Mouse (Mus musculus) liver, adult 2 months (tissue): ENCODE results near the gene Relt. TPM values are rescaled to one million over a fixed set of nuclear protein-coding genes. Genes with fewer than 3 reads are reported as not detected.

Experiments
- DNase-seq: peaks from one replicate; pipeline ENCODE4 v3.0.0-alpha.2; 2011; ENCODE audit warnings: low read depth, low spot score; ENCODE audit errors: extremely low read depth
- H3K27ac ChIP-seq: fragments of 200-500 bp; replicated peaks from 2 replicates; pipeline ENCODE4 v1.5.1; 2012; ENCODE audit warnings: low read depth, mild to moderate bottlenecking, control low read depth, inconsistent platforms, low read length; ENCODE audit not compliant: insufficient read depth
- H3K27me3 ChIP-seq: fragments of 200-500 bp; 2 replicates; pipeline ENCODE4 v1.6.1; 2012; ENCODE audit warnings: mild to moderate bottlenecking, moderate library complexity, low read length, inconsistent platforms; ENCODE audit not compliant: control insufficient read depth, insufficient read depth
- H3K36me3 ChIP-seq: fragments of 200-500 bp; 2 replicates; pipeline ENCODE4 v1.6.1; 2012; ENCODE audit warnings: low read length, inconsistent platforms; ENCODE audit not compliant: control insufficient read depth, insufficient read depth
- H3K4me1 ChIP-seq: fragments of 200-500 bp; 2 replicates; pipeline ENCODE4 v1.6.1; 2011; ENCODE audit warnings: low read length; ENCODE audit not compliant: control insufficient read depth, insufficient read depth
- H3K4me3 ChIP-seq: fragments of 200-500 bp; 2 replicates; pipeline ENCODE4 v1.5.1; 2011; ENCODE audit warnings: low read depth, mild to moderate bottlenecking, control low read depth, low read length, moderate library complexity; ENCODE audit not compliant: insufficient read depth
- H3K79me2 ChIP-seq: fragments of 200-500 bp; 2 replicates; pipeline ENCODE4 v1.6.1; 2012; ENCODE audit warnings: inconsistent platforms, mild to moderate bottlenecking, low read length, moderate library complexity; ENCODE audit not compliant: control insufficient read depth, insufficient read depth
- H3K9ac ChIP-seq: fragments of 200-500 bp; 2 replicates; pipeline ENCODE4 v1.6.1; 2012; ENCODE audit warnings: low read depth, mild to moderate bottlenecking, control low read depth, inconsistent platforms, low read length
- CTCF ChIP-seq: fragments of 200-500 bp; IDR thresholded peaks from 2 replicates; pipeline ENCODE4 v1.5.1; 2011; ENCODE audit warnings: low read depth, low read length, control low read depth
- POLR2A ChIP-seq: fragments of 200-500 bp; IDR thresholded peaks from 2 replicates; pipeline ENCODE4 v1.6.1; 2011; ENCODE audit warnings: low read length, control low read depth; ENCODE audit not compliant: insufficient read depth; ENCODE audit errors: extremely low read depth
- WGBS: fragments of 180-500 bp; shearing (Covaris S2); methylation state at CpG from one replicate; pipeline ENCODE4 v1.1.7; 2018; 5-methylcytosine and 5-hydroxymethylcytosine counted together
- polyA plus RNA-seq: library from polyadenylated mRNA; depleted of rRNA; stranded (reverse); fragments of >200 nt; gene quantifications from 2 replicates; pipeline ENCODE4 v1.2.3, GENCODE M21; 2012
- total RNA-seq: library from RNA; depleted of rRNA; stranded (reverse); fragments of >200 nt; gene quantifications from 2 replicates; pipeline ENCODE4 v1.2.3, GENCODE M21; 2014

Gene Relt
- total and polyA plus RNA-seq, 2 experiments, result 0.37 to 1.0 TPM

DNA sequence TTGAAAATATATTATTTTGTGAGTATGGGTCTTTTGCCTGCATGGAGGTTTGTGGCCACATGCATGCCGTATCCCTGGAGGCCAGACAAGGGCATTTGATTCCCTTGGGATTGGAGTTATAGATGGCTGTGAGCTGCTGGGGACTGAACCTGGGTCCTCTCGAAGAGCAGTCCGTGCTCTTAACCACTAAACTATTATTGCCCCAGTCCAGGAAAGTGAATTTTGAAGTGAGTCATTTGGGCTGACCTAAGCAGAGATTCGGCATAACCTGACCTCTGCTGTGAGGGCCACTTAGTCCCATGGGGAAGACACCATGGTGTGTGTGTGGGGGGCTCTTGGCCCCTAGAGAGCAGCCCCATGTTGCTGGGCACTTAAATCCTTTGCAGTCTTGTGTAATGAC, 8.1 kb upstream of the Relt start:
- WGBS, result 79% methylated on average over 4 of the region's 4 CpGs
- peaks cover 6% of the 10 kb centered on the region; the same call in 1 of the 2 replicates for H3K4me1 ChIP-seq
- DNase-seq, result no peak
- H3K27ac ChIP-seq, result no peak overlapping the region
- no peaks in the 10 kb centered on the region for H3K79me2 ChIP-seq
- no peaks in the 10 kb centered on the region for H3K27me3 ChIP-seq
- TF ChIP-seq CTCF (no peak), POLR2A (no peak)
- no peaks in the 10 kb centered on the region for H3K36me3 ChIP-seq
- H3K4me3 ChIP-seq, result no peak overlapping the region
- H3K9ac ChIP-seq, result no peak overlapping the region

DNA sequence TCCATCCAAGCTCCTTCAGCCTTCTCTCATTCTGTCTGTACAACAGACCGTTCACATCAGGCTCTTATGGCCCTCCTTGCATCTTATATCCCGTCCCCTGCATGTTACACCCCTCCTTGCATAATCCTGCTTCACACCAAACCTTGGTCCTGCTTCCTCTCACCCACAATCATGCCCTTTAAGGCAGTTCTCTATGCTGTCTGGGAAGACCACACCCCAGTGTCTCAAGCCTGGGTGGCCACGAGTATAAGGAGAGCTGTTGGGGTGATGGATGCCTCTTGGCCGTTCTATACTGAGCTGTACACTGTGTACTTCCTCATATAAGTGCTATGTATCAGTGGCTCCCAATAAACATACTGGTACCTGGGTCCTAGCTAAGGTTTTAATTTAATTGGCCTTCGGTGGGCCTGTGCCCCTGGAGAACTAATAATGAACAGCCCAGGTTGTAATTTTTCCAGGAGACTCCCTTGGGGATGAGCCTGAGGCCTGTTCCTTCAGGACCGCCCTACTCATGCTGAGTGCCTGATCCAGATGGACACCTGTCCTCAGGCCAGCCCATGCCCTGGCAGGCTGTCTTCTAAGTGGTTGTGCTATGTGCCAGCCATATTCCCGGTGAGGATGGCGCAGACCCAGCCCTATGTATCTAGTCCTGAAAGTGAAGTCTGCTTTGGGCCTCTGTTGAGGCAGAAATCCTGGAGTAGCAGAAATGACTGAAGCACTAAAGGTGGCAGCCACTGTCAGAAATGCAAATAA, 6.8 kb upstream of the Relt start:
- Histone ChIP-seq H3K36me3 (no peaks in the 10 kb centered on the region), H3K4me3 (no peak overlapping the region), H3K27me3 (no peaks in the 10 kb centered on the region), H3K27ac (no peak overlapping the region), H3K79me2 (no peaks in the 10 kb centered on the region), H3K9ac (no peak overlapping the region), H3K4me1 (peaks cover 2% of the 10 kb centered on the region; the same call in 1 of the 2 replicates)
- DNase-seq, result no peak
- WGBS, result 92% methylated on average over 8 of the region's 8 CpGs
- no peak for TF ChIP-seq CTCF
- TF ChIP-seq POLR2A, result no peak

- Histone ChIP-seq H3K4me1 (peaks cover 2% of the 10 kb centered on the region; the same call in 1 of the 2 replicates), H3K36me3 (no peaks in the 10 kb centered on the region), H3K79me2 (no peaks in the 10 kb centered on the region), H3K27ac (no peak overlapping the region), H3K9ac (no peak overlapping the region), H3K27me3 (no peaks in the 10 kb centered on the region), H3K4me3 (no peak overlapping the region)
- no peak for DNase-seq
- WGBS, result 79% methylated on average over 4 of the region's 4 CpGs
- TF ChIP-seq POLR2A, result no peak
- no peak for TF ChIP-seq CTCF
Measured at GRCm38 (mm10) chr7:100868551-100868950, 5.3 kb upstream of the Relt start.

GRCm38 (mm10) chr7:100867561-100867960, 4.3 kb upstream of the Relt start:
- 77% methylated on average over 2 of the region's 2 CpGs for WGBS
- no peaks in the 10 kb centered on the region for H3K27me3 ChIP-seq
- H3K27ac ChIP-seq, result no peak overlapping the region
- H3K9ac ChIP-seq, result no peak overlapping the region
- TF ChIP-seq CTCF (no peak), POLR2A (no peak)
- no peak overlapping the region for H3K4me3 ChIP-seq
- H3K79me2 ChIP-seq, result no peaks in the 10 kb centered on the region
- DNase-seq, result no peak
- H3K4me1 ChIP-seq, result peaks cover 4% of the 10 kb centered on the region; the same call in 1 of the 2 replicates
- H3K36me3 ChIP-seq, result no peaks in the 10 kb centered on the region

DNA sequence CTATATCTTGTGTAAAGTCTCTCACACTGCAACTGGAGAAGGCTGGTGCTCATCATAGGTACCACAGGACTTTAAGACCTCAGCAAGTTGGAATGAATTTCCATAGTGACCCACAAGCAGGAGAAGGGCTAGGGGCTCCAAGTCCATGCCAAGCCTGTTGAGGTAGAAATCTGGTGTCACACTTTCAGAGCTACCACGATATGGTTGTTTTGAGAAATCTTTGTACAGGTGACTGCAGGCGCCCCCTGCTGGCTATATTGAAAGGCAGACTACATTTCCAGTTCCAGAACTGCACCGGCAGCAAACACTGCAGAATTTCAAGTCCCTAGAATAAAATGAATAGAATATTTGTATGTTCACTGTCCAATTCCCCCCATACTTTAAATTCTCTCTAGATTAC, 3.4 kb upstream of the Relt start:
- no peak overlapping the region for H3K9ac ChIP-seq

DNA sequence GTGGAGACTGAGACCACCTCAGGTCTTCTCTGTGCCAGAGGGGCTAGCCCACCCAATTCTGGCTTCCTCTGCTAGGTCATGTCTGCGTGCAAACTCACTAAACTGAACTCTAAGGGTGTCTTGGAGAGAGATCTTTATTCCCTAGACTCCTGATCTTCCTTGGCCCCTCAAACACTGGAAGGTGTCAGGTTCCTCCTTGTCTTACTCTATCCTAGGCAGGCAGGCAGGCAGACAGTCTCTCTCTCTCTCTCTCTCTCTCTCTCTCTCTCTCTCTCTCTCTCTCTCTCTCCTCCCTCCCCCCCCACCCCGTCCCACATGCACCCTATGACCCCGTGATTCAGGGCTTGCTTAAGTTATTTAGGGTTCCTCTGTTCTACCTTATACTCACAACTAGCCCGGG, 893 bp downstream of the Relt start:
- Histone ChIP-seq H3K79me2 (no peaks in the 10 kb centered on the region), H3K9ac (peak overlapping the region; percentile 68; the same call in 1 of the 2 replicates), H3K4me3 (no peak overlapping the region; the same call in 1 of the 2 replicates), H3K36me3 (no peaks in the 10 kb centered on the region), H3K4me1 (peaks cover 2% of the 10 kb centered on the region; the same call in 1 of the 2 replicates), H3K27me3 (no peaks in the 10 kb centered on the region), H3K27ac (no peak overlapping the region)
- TF ChIP-seq POLR2A, result no peak
- no peak for TF ChIP-seq CTCF
- whole genome bisulfite sequencing, result 30% methylated on average over 4 of the region's 4 CpGs
- no peak for DNase-seq

More for the DNA sequence above, 3.4 kb upstream of the Relt start:
- H3K27me3 ChIP-seq, result no peaks in the 10 kb centered on the region
- H3K4me3 ChIP-seq, result no peak overlapping the region
- peak; percentile 60 for TF ChIP-seq CTCF
- TF ChIP-seq POLR2A, result no peak
- H3K36me3 ChIP-seq, result no peaks in the 10 kb centered on the region
- peaks cover 4% of the 10 kb centered on the region; the same call in 1 of the 2 replicates for H3K4me1 ChIP-seq
- H3K27ac ChIP-seq, result no peak overlapping the region
- DNase-seq, result peak; percentile 34
- H3K79me2 ChIP-seq, result no peaks in the 10 kb centered on the region
- under 1% methylated on average over 3 of the region's 3 CpGs for WGBS
